Mouse (Mus musculus): ENCODE results near the gene Neu1.

DNA sequence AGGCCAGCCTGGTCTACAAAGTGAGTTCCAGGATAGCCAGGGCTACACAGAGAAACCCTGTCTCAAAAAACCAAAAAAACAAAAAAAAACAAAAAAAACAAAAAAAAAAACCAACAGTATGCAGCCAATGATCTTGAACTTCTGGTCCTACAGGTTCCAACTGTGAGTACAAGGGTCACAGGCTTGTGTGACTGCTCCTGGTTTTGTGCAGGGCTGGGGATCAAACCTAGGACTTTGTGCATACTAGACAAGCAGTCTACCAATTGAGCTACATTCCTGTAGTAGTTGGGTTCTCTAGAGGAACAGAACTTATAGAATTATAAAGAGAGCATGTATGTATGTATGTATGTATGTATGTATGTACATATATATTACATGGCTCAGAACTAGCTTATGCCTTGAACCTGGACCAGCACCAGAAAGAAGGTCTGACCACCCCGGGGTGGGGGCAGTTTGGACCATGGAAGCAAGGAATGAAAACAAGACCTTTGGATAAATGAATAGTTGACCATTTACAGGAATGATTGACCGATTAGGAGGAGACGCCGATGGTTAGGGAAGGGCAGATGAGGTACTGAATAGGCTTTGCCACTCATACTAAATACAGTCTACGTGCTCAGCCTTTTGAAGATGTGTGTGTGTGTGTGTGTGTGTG is 15.6 kb downstream of the Neu1 start:
- TF ChIP-seq CTCF (IDR thresholded peaks at IDR 0.05; ENCODE audit: control insufficient read depth, insufficient read depth, low read length), result no peak
- no peak for TF ChIP-seq POLR2A (IDR thresholded peaks at IDR 0.05; ENCODE audit: borderline replicate concordance, control insufficient read depth, low read depth, low read length)
